Mouse (Mus musculus): Measurements from ENCODE around the gene Zranb3.
"Not testable (repeated sequence)": the region's sequence is repeated elsewhere in the genome, so short reads cannot be mapped to it uniquely, and the experiment has no call there.

The Zranb3 gene

DNA sequence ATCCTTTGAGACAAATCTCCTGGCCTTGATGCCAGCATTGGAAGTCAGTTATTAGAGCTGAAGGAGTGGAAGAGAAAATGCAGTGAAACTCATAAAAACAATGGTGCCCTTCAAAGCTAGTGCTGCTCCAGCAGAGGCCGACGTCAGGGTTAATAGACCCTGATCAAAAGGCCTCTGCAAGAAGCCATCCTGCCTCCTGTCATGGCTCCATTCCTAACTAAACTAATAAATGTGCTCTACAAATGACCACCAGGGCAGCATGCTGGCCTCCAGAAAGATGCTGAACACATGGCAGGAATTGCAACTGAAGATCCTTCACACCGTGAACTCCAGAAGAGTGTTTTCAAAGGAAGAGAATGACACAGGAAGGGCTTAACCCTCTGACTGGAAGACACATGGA, 117.5 kb downstream of the Zranb3 start:
- no peak for DNase-seq

DNA sequence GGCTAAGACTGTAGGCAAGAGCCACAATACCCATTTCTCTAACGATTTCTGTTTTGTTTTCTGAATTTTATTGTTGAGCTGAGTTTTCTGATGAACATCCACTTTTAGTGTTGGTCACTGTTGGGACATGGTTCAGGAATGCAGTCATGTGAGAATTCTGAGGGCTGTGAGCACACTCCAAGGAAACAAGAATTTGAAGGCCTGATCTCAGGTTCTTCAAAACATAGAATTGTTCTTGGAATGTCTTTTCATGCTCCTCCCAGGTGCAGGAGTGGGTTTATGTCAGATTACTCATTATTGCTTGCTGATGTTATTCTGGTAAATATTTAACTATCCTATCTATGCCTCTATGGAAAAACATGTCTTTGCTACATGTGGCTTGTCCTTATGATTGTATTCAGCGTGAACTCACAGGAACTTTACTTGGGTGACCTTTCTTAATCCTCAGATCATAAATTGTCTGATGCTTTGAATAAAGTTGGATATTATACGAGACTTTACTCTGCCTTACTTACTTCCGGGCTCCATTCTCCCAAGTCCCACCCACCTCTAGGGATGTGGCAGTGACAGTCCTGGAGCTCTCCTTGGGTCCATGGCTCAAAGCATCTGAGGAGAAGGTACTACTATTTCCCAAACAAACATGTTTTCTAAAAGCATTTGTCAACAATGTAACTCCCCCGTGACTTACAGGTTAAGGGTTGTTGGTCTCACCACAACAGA, 119.4 kb downstream of the Zranb3 start:
- no peak for DNase-seq

GRCm38 (mm10) chr1:127982268-127982667, 120.6 kb downstream of the Zranb3 start:
- no peak for DNase-seq

- DNase-seq, result no peak
Observed at GRCm38 (mm10) chr1:127980911-127981559, 121.8 kb downstream of the Zranb3 start.

DNA sequence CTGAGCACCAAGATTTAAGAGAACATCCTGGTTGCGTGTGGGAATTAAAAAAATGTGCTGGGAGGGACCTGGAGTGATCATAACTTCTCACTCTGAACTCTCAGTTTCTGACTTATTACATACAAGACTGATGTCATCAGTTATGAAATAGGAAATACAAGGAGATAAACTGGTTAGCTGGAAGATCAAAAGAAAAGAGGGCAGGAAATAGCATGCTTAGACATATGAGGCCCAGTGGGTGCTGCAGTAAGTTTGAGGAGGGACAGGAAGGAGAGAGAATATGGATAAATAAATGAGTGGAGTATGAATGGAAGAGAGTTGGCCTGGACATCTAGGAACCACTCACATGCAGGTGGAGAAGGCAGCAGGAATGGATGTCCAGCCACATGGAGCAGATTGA, 124.7 kb downstream of the Zranb3 start:
- DNase-seq, result no peak

DNA sequence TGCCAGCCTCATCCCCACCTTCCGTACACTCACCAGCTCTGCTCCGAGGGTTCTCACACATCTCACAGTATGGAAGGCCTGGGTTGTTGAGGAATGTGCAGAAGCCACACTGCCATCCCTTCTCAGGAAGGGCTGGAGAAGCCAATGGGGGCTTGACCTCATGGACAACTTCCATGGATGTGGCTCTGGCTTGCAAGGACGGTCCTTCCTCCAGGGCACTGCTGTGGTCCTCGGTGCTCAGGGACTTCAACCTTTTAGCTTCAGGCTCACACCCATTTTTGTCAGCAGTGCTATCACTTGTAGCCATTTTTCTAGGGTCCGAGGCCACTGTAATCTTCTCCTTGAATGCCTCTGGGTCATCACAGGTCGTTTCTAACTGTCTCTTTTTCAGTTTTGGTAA, 126.7 kb downstream of the Zranb3 start:
- DNase-seq, result no peak

DNA sequence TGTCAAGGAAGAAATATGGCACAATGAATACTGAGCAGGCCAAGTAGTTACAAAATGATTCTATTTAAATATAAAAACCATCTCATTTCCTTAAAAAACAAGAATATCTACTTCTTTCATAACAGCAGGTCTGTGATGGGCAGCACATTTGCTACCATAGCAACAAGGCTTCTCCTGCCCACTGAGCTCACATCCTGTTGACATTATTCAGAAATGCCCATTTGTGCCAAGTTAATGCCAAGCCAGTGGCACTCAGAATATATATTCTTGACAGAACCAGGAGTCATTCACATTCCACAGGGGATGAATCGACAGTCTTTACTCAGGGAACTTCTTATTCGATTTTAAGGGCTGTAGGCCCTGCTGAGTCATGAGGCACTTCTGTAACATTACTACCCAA, 127.2 kb downstream of the Zranb3 start:
- no peak for DNase-seq

DNA sequence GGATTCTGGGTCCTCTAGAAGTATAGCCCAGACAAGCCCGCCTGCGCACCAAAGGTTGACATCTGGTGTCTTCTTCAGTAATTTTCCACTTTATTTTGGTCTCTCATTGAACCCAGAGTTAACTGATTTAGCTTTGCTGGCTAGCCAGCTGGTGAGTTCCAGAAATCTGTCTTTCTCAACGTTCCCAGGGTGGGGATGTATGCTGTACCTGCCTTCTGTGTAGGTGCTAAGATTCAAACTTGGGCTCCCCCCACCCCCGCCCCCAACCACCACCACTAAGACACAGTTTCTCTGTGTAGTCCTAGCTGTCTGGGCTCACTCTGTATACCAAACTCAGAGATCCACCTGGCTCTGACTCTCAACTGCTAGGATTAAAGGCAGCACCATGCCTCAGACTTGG, 128.8 kb downstream of the Zranb3 start:
- DNase-seq, result no peak

DNA sequence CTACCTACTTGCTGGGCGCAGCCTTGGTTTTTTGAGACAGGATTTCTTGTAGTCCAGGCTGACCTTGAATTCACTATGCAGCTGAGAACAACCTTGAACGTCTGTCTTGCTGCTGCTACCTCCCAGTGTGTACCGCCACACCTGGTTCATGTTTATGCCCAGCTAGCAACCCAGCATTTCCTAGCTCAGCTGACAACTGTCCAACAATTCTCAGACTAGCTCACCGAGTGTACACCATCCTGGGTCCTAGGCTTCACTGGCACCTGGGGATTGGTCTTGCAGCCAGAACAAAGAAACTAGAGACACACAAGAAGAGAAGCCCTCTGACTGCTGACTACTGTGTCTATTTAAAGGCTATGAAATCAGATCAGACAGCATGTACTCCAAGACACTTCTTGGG, 132.0 kb downstream of the Zranb3 start:
- DNase-seq, result no peak

DNA sequence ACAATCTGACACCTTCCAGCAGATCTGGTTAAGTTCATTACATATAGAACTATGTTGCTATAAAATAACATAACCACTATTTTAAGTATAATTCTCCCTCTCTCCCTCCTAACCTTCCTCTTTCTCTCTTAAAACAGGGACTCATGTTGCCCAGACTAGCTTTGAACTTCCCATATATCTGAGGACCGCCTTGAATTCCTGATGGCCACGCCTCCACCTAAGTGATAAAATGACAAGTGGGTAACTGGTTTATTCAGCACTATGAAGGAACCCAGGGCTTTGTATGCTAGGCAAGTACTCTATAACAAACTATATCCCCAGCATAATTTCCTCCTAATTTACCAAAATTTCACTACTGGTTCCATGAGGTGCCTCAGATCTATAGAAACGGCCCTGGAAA, 139.5 kb downstream of the Zranb3 start:
- no peak for DNase-seq

GRCm38 (mm10) chr1:127961140-127961539, 141.7 kb downstream of the Zranb3 start:
- DNase-seq, result no peak

DNA sequence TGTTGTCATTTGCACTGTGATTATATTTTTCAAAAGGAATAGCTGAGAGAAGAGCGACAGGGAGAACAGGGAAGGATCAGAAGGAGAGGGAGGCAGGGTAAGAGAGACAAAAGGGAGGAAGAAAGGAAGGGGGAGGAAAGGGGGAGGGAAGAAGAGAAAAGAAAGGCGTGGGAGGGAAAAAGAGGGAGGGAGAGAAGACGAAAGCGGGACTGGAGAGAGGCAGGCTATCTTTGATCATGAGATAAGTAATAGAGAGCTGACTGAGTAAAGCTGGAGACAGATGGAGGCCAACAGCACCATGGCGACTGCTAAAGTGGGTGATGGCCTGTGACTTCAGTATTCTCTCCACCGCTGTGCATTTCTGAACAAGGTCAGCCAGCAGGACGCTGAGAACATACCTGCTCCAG, 143.5 kb downstream of the Zranb3 start:
- no peak for DNase-seq

DNA sequence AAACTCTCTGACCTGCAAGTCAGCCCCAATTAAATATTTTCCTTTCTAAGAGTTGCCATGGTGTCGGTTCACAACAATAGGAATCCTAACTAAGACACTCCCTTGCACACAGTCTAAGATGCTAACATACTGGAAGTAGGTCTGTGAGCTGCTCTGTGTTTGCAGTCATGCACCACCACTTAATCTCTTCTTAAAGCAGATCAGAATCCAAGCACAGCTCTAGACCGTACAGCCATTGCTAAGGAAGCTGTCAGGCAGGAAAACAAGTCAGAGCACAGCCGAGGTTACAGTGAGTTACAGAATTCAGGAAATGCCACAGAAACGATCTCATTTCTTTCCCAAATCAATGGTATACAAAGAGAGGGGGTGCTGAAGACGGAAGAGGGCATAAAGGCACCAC, 144.0 kb downstream of the Zranb3 start:
- no peak for DNase-seq

GRCm38 (mm10) chr1:127956524-127956923, 146.3 kb downstream of the Zranb3 start:
- DNase-seq, result no peak

DNA sequence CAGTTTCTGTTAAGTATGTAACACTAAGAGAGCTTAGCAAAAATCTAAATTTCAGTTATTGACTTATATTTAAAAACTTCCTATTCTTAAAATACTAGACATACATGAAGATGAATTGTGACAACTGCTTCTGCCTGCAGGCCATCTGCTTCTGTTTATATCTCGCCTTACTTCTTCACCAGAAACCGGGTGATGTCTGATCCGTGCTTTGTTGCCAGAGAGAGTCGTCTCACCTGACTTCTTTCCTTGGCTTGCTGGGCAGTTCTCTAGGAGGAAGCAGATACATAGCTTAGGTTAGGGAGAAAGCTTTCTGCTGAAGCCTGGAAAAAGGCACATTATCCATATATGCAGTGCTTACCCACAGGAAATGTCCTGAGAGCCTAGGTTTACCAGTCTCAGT, 148.0 kb downstream of the Zranb3 start:
- DNase-seq, result no peak

DNA sequence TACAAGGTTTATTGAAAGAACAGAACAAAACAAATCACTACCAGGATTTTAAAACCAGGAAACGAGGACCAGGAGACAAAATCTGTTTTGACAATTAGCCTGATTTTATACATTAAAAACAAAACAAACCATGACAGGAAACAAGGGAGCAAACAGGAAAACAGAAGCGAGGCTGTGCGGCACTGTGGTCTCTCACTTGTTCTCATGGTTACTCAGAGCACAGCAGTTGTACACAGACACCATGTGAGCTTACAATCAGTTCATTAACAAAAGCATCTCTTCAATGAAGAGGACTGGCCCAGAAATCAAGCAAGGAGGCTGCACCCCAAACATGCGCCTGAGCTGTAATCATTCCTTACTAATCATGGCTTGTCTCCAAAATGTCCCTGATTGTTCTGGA, 148.6 kb downstream of the Zranb3 start:
- not testable (repeated sequence) for DNase-seq

DNA sequence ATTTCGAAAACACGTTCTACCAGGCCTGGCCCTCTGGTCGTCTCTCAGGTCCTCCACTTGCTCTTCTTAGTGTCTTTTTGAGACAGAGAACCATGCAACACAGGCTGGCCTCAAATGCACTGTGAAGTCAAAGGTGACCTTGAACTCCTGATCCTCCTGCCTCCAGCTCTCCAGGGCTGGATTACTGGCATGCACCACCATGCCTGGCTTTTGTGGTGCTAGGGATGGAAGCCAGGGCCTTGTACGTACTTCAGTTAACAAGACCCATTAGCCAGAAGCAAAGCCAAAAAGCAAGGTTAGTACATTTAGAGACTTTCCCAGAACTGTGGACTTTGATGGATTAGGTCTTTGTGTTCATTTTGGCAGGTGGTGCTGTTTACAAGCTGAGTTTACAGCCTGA, 150.6 kb downstream of the Zranb3 start:
- DNase-seq, result no peak

GRCm38 (mm10) chr1:127948748-127949147, 154.1 kb downstream of the Zranb3 start:
- no peak for DNase-seq

DNA sequence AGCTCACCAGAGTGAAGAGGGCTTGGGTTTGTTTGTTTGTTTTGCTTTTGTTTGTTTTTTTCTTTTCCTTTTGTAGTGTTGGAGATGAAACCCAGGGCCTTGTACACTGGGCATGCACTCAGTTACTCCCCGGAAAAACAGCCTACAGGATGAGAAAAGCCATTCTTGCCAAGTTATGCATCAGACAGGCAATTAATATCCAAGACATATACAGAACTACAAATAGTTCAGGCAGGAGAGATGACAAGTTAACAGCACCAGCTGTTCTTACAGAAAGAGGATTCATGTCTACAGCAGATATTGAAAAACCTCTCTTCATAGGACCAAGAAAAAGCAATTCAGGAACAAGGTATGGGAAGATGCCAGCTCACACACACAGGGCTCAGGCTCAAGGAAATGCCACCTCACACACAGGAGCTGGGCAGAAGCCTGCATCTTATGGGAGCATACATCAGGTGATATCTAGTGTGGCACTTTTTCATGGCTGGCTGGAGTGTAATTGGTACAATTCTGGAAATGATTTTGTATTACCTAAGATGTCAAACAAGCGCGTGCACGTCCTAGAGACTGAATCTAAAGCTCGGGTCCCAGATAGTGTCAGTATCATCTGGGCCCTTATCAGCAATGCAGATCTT, 156.1 kb downstream of the Zranb3 start:
- DNase-seq, result no peak

- DNase-seq, result no peak
Observed at GRCm38 (mm10) chr1:127945696-127946575, 156.9 kb downstream of the Zranb3 start.

- no peak for DNase-seq
Observed at GRCm38 (mm10) chr1:127943516-127943915, 159.3 kb downstream of the Zranb3 start.

DNA sequence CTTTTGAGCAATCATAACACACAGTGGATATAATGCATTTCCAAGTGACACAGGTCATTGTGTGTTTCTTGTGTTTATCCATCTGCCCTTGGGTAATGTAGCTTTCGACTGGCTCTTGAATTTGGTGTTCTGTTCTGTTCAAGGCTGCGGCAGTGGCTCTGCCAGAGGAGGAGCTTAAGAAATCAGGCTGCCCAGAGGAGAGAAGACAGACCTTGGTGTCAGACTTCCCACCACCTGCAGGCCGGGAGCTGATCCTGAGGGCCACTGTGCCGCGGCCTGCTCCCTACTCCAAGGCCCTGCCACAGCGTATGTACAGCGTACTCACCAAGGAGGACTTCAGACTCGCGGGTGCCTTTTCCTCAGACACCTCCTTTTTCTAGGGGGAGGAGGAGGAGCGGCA, 160.6 kb downstream of the Zranb3 start:
- no peak for DNase-seq

- DNase-seq, result no peak
Observed at GRCm38 (mm10) chr1:127937277-127937676, 165.6 kb downstream of the Zranb3 start.
